Mouse (Mus musculus) G1E-ER4 (cell line): Measurements from ENCODE around the gene Cd24a. TPM values are rescaled to one million over a fixed set of nuclear protein-coding genes. Genes with fewer than 3 reads are reported as not detected.

Experiments
- GATA1 ChIP-seq: IDR thresholded peaks from one replicate; pipeline ENCODE4 v1.8.0; 2012; ENCODE audit warnings: low read length, inconsistent platforms
- polyA plus RNA-seq: library from polyadenylated mRNA; stranded (reverse); fragments of >175 nt; gene quantifications from 2 replicates; pipeline ENCODE4 v1.2.3, GENCODE M21; 2012

The Cd24a gene
- 206 and 331 TPM in 2 replicates for polyA plus RNA-seq

- no peak for TF ChIP-seq GATA1
Measured at GRCm38 (mm10) chr10:43577997-43578331, at the start of gene Cd24a. Gene Cd24a, plus strand, starts transcription at chr10:43578284.

GRCm38 (mm10) chr10:43534382-43534781 lies 43.7 kb upstream of the Cd24a start:
- TF ChIP-seq GATA1 = no peak

DNA sequence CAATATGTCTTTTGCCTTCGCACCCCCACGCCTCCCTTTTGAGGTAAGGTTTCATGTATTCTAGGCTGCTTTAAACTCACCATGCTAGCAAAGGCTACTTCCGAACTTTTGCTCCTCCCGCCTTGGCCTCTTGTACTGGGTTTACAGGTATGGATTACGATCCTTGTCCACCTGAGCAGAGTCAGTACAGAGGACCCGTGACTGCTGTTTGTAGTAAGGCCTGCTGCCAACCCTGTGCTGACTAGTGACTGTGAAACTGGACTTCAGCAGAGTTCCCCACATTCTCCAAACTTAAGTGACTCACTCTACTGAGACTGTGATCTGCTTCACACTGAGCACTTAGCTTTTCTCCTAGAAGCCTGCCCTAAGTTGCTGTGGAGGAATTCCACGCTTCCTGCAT lies 40.4 kb upstream of the Cd24a start:
- no peak for TF ChIP-seq GATA1

- no peak for TF ChIP-seq GATA1
Measured at GRCm38 (mm10) chr10:43538831-43539230, 39.3 kb upstream of the Cd24a start.

- no peak for TF ChIP-seq GATA1
Measured at GRCm38 (mm10) chr10:43539746-43540310, 38.3 kb upstream of the Cd24a start.

DNA sequence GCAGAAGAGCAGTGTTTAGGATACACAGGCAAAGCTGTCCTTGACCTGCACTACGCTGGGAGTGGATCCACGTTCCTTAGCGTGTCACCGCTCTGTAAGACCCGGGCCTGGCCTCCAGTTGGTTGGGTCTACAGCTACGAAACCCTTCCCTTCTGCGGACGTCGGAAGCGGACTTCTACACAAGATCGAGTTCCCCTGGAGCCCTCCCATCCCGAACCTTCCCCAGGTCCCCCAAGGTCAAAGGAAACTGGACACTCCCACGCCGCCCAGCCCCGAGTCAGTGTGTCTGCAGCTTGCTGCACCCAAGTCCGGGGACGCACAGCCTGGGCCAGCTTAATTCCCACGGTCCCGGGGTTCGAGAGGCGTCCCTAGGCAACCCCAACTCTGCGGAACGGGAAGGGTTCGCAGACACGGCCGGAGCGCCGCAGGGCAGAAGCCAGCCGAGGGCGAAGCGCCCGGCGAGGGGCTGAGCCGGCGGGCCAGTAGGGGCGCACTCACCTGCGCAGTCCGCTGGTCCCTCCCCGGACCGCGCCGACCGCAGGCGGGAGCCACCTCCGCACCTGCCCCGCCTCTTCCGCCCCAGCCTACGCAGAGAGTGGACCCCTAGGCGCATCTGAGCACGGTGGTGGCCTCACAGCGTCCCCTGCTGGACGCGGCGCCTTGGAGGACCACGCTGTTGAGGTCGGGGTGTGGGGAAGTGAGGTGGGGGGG lies 37.5 kb upstream of the Cd24a start, which contains the start of gene 1700021F05Rik:
Gene 1700021F05Rik, minus strand, starts transcription at position 553 of the 711 bp plus-strand sequence.
- no peak for TF ChIP-seq GATA1

DNA sequence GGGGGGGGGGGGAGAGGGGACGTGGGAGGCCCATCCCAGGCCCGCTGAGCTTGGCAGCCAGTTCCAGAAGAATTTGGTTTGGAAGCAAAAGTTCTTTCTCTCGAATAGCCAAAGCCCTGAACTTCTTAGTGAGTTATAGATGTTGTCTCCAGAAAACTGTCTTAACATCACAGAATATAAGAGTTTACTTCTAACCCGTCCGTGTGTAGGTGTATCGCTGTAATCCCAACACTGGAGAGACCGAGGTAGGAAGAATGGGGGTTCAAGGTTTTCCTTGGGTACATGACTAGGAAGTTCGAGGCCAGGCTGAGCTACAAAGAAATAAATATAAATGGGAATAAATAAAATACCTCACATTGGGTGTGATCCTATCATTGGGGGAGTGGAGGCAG lies 36.9 kb upstream of the Cd24a start:
- no peak for TF ChIP-seq GATA1

GRCm38 (mm10) chr10:43549411-43549810 lies 28.7 kb upstream of the Cd24a start:
- TF ChIP-seq GATA1 = no peak

DNA sequence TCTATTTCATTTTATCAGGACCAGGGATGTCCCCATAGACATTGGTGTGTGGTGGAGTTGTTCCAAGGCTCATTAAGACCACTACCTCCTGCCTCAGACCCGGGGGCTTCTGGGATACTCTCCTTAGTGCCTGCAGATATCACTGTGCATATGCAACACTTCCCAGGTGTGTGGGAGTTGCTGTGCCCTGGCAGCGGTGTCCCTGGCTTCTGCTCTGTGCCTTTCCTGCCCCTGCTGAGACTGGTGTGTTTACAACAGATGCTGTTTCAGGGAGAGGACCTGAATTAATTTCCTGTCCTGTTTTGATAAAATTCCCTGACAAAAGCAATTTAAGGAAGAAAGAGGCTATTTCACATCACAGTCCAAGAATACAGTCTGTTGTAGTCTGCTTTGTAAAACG lies 27.2 kb upstream of the Cd24a start:
- no peak for TF ChIP-seq GATA1

DNA sequence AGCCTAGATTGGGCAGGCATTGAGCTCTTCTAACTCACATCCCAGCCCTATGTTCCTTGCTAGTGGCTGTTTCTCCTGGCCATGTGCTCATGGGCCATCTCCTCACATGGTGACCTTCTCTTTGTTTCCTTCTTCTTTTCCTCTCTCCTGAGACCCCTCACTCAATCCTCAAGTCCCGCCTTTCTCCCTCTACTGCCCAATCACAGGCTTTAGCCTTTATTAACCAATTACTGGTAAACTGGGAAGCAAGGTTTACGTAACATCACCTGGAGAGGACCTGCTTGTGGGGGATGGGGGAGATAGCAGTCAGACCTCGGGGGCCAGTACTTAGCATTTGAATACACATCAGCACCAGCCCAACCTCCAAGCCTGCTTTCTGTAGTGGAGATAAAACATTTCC lies 26.7 kb upstream of the Cd24a start:
- TF ChIP-seq GATA1 = no peak

GRCm38 (mm10) chr10:43557630-43558165 lies 20.4 kb upstream of the Cd24a start:
- no peak for TF ChIP-seq GATA1

DNA sequence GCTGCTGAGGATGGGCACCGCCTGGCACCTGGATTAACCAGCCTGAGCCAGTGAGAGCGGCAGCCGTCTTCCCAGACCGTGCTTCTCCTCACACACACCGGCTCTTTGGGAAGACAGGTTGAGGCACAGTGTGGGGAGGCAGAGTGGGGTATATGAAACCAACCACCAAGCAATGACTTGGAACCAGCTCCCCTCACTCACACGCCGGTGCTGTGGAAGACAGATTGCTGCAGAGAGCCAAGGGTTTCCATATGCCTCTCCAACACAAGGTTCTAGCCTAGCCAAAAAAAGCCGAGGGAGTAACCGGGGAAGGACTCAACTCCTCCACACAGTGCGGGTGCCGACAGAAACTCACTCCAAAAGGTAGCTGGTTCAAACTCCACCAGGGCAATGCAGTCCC lies 18.8 kb upstream of the Cd24a start:
- TF ChIP-seq GATA1 = no peak

DNA sequence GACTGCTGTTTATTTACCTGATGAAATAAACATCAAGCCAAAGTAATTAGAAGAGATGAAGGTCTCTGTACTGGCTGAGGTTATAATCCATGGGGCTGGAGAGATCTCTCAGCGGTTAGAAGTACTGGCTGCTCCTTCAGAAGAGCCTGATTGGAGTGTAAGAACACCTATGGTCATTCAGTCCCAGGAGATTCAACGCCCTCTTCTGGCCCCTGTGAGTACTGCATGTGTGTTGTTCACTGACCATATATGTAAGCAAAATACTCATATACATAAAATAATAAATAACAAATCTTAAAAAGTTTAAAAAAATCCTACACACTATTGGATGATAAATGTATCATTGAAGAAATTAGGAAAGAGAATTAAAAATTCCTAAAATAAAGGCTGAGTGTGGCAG lies 17.3 kb upstream of the Cd24a start:
- no peak for TF ChIP-seq GATA1

DNA sequence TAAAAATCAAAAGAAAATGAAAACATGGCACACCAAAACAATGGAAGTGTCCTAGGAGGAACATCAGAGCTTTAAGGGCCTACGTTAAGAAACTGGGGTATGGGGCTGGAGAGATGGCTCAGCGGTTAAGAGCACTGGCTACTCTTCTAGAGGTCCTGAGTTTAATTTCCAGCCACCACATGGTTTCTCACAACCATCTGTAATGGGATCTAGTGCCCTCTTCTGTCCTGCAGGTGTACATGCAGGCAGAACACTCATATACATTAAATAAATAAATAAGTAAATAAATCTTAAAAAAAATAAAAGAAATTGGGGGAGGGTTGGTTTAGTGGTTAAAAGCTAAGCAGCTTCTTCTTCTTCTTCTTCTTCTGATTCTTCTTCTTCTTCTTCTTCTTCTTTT lies 16.8 kb upstream of the Cd24a start:
- no peak for TF ChIP-seq GATA1

- no peak for TF ChIP-seq GATA1
Measured at GRCm38 (mm10) chr10:43574352-43574751, 3.7 kb upstream of the Cd24a start.

DNA sequence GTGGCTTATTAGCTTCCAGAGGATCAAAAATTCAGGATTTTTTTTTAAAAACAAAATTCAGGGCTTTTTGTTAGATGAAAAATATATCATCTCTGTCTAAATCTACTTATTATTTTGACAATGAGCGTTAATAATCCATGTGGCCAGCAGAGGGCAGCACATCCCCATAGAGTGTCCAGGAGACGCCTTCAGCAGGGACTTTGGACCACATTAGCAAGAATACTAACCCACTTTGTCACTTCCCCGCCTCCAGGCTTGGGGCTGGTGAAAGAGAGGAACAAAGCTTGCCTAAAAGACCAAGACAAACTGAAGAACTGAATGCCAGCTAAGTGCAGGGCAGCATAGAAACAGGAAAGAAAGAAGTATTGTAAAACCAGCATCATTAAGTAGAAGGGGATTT lies 3.1 kb upstream of the Cd24a start:
- TF ChIP-seq GATA1 = no peak

GRCm38 (mm10) chr10:43577299-43577996 lies 636 bp upstream of the Cd24a start:
- TF ChIP-seq GATA1 = no peak

- no peak for TF ChIP-seq GATA1
Measured at GRCm38 (mm10) chr10:43578366-43578753, 276 bp downstream of the Cd24a start.
